Comparison of ENCODE assay signal across 23 mouse cellular contexts in the genomic region with DNA sequence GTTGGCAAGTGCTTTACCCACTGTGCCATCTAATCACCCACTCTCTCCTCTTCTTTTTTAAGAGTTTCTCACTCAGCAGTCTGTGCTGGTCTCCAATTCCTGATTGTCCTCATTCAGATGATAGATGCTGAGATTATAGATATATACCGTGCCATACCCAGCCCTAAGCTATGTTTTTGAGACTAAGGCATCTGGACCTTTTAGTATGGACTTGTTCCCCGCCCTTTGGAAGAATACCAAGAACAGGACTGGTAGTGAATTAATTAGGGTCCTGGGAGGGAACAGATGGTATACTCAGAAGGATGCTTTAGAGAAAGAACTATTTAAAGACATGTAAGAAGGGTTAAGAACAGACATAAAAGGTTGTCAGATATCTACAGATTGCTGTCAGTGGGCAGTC.
"Had no signal": no experiment of that assay in that cellular context is flagged by ENCODE, and none has a peak within 500 bp of the region (broad histone marks: within the 10 kb centered on the region; RNA-seq: fewer than 3 reads in every experiment).

No protein-coding gene starts in this region.

- ATAC-seq: liver, postnatal 0 days; lung, postnatal 0 days; midbrain, embryonic 13.5 days; midbrain, embryonic 16.5 days had no signal

- H3K4me3 ChIP-seq: kidney, embryonic 15.5 days; limb, embryonic 12.5 days; limb, embryonic 15.5 days; midbrain, embryonic 13.5 days; neural tube, embryonic 12.5 days; neural tube, embryonic 15.5 days had no signal

- DNase-seq: kidney, adult 11 months; kidney, adult 8-10 months; kidney, postnatal 10 days; kidney, postnatal 36 days; liver, postnatal 0 days; lung, embryonic 14.5 days; right cerebral cortex, adult 18-20 months; right cerebral cortex, postnatal 14 days; right cerebral cortex, postnatal 4 days; thymus, adult 2 months; thymus, postnatal 14 days; thymus, postnatal 4 days had no signal

- H3K27ac ChIP-seq: kidney, embryonic 15.5 days; limb, embryonic 12.5 days; limb, embryonic 15.5 days; liver, embryonic 14.5 days; macrophage; midbrain, embryonic 13.5 days; neural tube, embryonic 12.5 days; neural tube, embryonic 15.5 days; stomach, postnatal 0 days had no signal
